Mouse (Mus musculus) forebrain, postnatal 0 days (tissue): ENCODE results near the gene S1pr1. TPM values are rescaled to one million over a fixed set of nuclear protein-coding genes. Genes with fewer than 3 reads are reported as not detected.

ENCODE experiments used
- ATAC-seq: fragments of 200-750 bp; cut with Nextera tagmentation; 2 replicates; pipeline ENCODE4 v1.8.0; 2017; ENCODE audit warnings: mild to moderate bottlenecking, moderate library complexity
- DNase-seq: peaks from one replicate; pipeline ENCODE4 v3.0.0-alpha.2; 2015
- H3K27ac ChIP-seq: fragments of 300-500 bp; sonication (generic); 2 replicates; pipeline ENCODE4 v1.5.1; 2014; ENCODE audit warnings: low read depth, mild to moderate bottlenecking, antibody characterized with exemption, low read length, moderate library complexity, mixed read lengths
- H3K27me3 ChIP-seq: fragments of 300-500 bp; sonication (generic); 2 replicates; pipeline ENCODE4 v1.6.1; 2014; ENCODE audit warnings: mild to moderate bottlenecking, low read length, mixed read lengths; ENCODE audit not compliant: insufficient read depth
- H3K36me3 ChIP-seq: fragments of 300-500 bp; sonication (generic); 2 replicates; pipeline ENCODE4 v1.6.1; 2014; ENCODE audit warnings: mild to moderate bottlenecking, moderate library complexity; ENCODE audit not compliant: insufficient read depth
- H3K4me1 ChIP-seq: fragments of 300-500 bp; sonication (generic); 2 replicates; pipeline ENCODE4 v1.6.1; 2014; ENCODE audit warnings: antibody characterized with exemption; ENCODE audit not compliant: insufficient read depth
- H3K4me2 ChIP-seq: fragments of 300-500 bp; sonication (generic); 2 replicates; pipeline ENCODE4 v1.6.1; 2014; ENCODE audit warnings: low read depth, mild to moderate bottlenecking, moderate library complexity
- H3K4me3 ChIP-seq: fragments of 300-500 bp; sonication (generic); 2 replicates; pipeline ENCODE4 v1.5.1; 2014; ENCODE audit warnings: low read depth, low read length, mixed read lengths
- H3K9ac ChIP-seq: fragments of 300-500 bp; sonication (generic); 2 replicates; pipeline ENCODE4 v1.6.1; 2014; ENCODE audit warnings: mild to moderate bottlenecking
- H3K9me3 ChIP-seq: fragments of 300-500 bp; sonication (generic); 2 replicates; pipeline ENCODE4 v1.6.1; 2016; ENCODE audit warnings: low read length
- CTCF ChIP-seq: sonication (generic); IDR thresholded peaks from 2 replicates; pipeline ENCODE4 v1.5.1; 2016; ENCODE audit warnings: antibody characterized with exemption, control low read depth, low read depth
- WGBS: fragments of 180-500 bp; shearing (Covaris S2); extraction: QIAGEN DNeasy Blood & Tissue Kit; methylation state at CpG from one replicate; pipeline ENCODE4 v1.1.7; 2014; 5-methylcytosine and 5-hydroxymethylcytosine counted together
- polyA plus RNA-seq: library from polyadenylated mRNA; unstranded; fragments of >200 nt; fragmentation: Nextera tagmentation; extraction: Ambion mirVana; gene quantifications from 2 replicates; pipeline ENCODE4 v1.2.1, GENCODE M21; 2015
- total RNA-seq: library from RNA; depleted of rRNA; stranded (reverse); fragments of >200 nt; gene quantifications from 2 replicates; pipeline ENCODE4 v1.2.3, GENCODE M21; 2014

S1pr1 gene
- total and polyA plus RNA-seq, 2 experiments from 2014 or later, result 31.7 to 38.7 TPM

- H3K9ac ChIP-seq, result no peak overlapping the region
- H3K36me3 ChIP-seq, result no peaks in the 10 kb centered on the region
- no peak for DNase-seq
- H3K9me3 ChIP-seq, result no peaks in the 10 kb centered on the region
- no peak overlapping the region for H3K27ac ChIP-seq
- no peak overlapping the region for H3K4me2 ChIP-seq
- H3K4me1 ChIP-seq, result no peaks in the 10 kb centered on the region
- no peak overlapping the region for H3K4me3 ChIP-seq
- no peaks in the 10 kb centered on the region for H3K27me3 ChIP-seq
- TF ChIP-seq CTCF, result no peak
- no peak for ATAC-seq
- 89% methylated on average over 5 of the region's 5 CpGs for WGBS
Observed at GRCm38 (mm10) chr3:115674665-115675064, 40.2 kb downstream of the S1pr1 start.

DNA sequence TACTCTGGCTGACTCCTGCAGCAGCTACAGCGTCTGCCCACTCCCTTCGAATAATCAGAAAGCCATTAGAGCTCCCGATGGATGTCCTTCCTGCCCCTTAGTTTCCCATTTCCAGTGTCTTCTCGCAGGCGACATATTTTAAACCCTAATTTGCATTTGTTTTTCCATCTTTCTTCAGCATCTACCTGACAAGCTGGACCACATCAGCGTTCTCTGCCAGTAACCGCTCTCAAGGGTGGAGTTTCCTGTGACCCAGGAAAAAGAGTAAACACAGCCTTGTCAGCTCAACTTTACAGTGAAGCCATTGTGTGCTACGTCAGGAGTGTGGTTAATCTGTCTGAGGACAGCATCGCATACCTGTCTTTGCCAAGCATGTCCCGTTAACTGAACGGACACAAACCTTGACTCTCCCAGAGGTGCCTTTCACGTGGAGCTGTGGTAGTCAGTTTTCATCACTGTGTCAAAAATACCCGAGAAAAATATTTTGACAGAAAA is 41.2 kb downstream of the S1pr1 start:
- TF ChIP-seq CTCF, result no peak
- Histone ChIP-seq H3K27ac (no peak overlapping the region), H3K4me2 (no peak overlapping the region), H3K27me3 (no peaks in the 10 kb centered on the region), H3K9ac (no peak overlapping the region), H3K4me1 (no peaks in the 10 kb centered on the region), H3K4me3 (no peak overlapping the region), H3K36me3 (no peaks in the 10 kb centered on the region), H3K9me3 (no peaks in the 10 kb centered on the region)
- 63% methylated on average over 13 of the region's 13 CpGs for WGBS
- no peak for DNase-seq
- ATAC-seq, result no peak

GRCm38 (mm10) chr3:115672965-115673662 is 41.8 kb downstream of the S1pr1 start:
- Histone ChIP-seq H3K4me2 (no peak overlapping the region), H3K36me3 (no peaks in the 10 kb centered on the region), H3K27me3 (no peaks in the 10 kb centered on the region), H3K9me3 (no peaks in the 10 kb centered on the region), H3K27ac (no peak overlapping the region), H3K4me3 (no peak overlapping the region), H3K4me1 (no peaks in the 10 kb centered on the region), H3K9ac (no peak overlapping the region)
- ATAC-seq (no peak), DNase-seq (no peak)
- TF ChIP-seq CTCF, result no peak
- WGBS, result 52% methylated on average over 9 of the region's 9 CpGs

DNA sequence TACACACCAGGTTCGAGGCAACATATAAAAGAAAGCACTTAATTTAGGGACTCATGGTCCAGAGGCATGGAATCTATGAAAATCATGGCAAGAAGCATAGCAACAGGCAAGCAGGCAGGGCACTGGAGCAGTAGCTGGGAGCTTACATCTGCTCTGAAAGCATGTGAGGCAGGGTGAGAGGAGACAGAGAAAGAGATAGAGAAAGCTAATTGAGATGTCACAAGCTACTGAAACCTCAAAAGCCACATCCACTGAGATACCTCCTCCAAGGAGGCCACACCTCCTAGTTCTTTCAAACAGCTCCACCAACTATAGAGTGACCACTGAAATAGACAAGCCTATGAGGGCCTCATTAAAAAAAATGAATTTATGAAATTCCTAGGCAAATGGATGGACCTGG is 45.6 kb downstream of the S1pr1 start:
- Histone ChIP-seq H3K4me2 (no peak overlapping the region), H3K9ac (no peak overlapping the region), H3K4me3 (no peak overlapping the region), H3K27ac (no peak overlapping the region), H3K9me3 (no peaks in the 10 kb centered on the region), H3K36me3 (no peaks in the 10 kb centered on the region), H3K27me3 (no peaks in the 10 kb centered on the region), H3K4me1 (no peaks in the 10 kb centered on the region)
- WGBS, result 80% methylated on average over 1 of the region's 1 CpGs
- TF ChIP-seq CTCF, result no peak
- ATAC-seq (no peak), DNase-seq (no peak)

DNA sequence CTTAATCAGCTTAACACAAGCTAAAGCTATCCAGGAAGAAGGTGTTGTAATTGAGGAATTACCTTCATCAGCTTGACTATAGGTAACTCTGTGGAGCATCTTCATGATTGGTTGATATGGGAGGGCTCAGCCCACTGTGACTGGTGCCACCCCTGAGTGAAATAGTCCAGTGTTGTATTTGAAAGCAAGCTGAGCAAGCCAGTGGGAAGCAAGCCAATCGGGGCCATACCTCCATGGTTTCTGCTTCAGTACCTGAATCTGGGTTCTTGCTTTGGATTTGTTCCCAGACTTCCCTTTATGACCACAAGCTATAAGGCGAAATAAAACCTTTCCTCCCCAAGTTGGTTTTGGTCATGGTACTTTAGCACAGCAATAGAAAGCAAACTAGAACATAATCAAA is 47.7 kb downstream of the S1pr1 start:
- Histone ChIP-seq H3K4me2 (no peak overlapping the region), H3K4me1 (no peaks in the 10 kb centered on the region), H3K27me3 (no peaks in the 10 kb centered on the region), H3K36me3 (no peaks in the 10 kb centered on the region), H3K9ac (no peak overlapping the region), H3K27ac (no peak overlapping the region), H3K4me3 (no peak overlapping the region), H3K9me3 (no peaks in the 10 kb centered on the region)
- TF ChIP-seq CTCF, result no peak
- ATAC-seq, result no peak
- no peak for DNase-seq
- 70% methylated on average over 2 of the region's 2 CpGs for WGBS

- Histone ChIP-seq H3K36me3 (no peaks in the 10 kb centered on the region), H3K9ac (no peak overlapping the region), H3K4me2 (no peak overlapping the region), H3K27ac (no peak overlapping the region), H3K4me3 (no peak overlapping the region), H3K4me1 (no peaks in the 10 kb centered on the region), H3K9me3 (no peaks in the 10 kb centered on the region), H3K27me3 (no peaks in the 10 kb centered on the region)
- DNase-seq (no peak), ATAC-seq (no peak)
- no peak for TF ChIP-seq CTCF
- WGBS, result 49% methylated on average over 8 of the region's 8 CpGs
Observed at GRCm38 (mm10) chr3:115666547-115666946, 48.3 kb downstream of the S1pr1 start.

GRCm38 (mm10) chr3:115664497-115664896 is 50.4 kb downstream of the S1pr1 start:
- Histone ChIP-seq H3K9ac (no peak overlapping the region), H3K36me3 (no peaks in the 10 kb centered on the region), H3K4me1 (no peaks in the 10 kb centered on the region), H3K4me3 (no peak overlapping the region), H3K27ac (no peak overlapping the region), H3K27me3 (no peaks in the 10 kb centered on the region), H3K4me2 (no peak overlapping the region), H3K9me3 (no peaks in the 10 kb centered on the region)
- WGBS, result 54% methylated on average over 3 of the region's 3 CpGs
- no peak for DNase-seq
- no peak for TF ChIP-seq CTCF
- no peak for ATAC-seq
